ENCODE assay signal across 13 mouse cellular contexts in the genomic region with DNA sequence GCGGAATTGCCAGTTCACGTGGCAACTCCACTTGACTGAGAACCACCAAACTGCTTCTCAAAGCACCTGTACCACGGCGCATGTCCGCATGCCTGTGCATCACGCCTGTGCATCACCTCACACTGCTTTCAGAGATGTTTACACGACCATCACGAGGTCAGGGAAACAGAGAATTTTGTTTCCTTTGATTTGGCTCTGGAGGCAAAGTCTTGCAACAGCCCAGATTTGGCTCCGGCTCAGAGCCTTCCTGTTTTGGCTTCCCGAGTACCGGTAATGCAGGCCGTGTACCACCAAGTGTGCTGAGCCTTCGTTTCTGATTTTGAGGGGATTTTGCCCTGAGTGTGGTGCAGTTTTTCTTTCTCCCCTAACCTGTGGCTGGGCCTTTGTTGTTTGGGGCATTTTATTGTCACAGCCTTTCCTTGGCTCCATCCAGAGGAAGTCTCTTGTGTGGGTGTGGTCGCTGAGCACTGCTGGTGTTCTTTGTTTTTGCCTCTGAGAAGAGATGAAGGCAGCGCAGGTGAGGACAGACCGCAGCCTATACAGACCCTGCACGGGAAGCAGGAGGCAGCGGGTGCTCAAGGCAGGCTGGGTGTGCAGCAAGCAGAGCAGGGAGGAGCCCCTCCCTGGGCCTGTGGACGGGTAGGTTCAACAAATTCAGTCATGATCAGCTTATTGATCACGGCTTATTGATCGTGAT.
DNase-seq lines count a peak whose midpoint lies in the region; ATAC-seq lines count a peak whose summit lies in the region.
"Had no signal": no experiment of that assay in that cellular context is flagged by ENCODE, and none has a peak within 500 bp of the region (broad histone marks: within the 10 kb centered on the region; RNA-seq: fewer than 3 reads in every experiment).

No protein-coding gene starts in this region.

- 52% methylated on average over 21 of the region's 21 CpGs for WGBS in midbrain, embryonic 13.5 days
- 52% methylated on average over 21 of the region's 21 CpGs for WGBS in midbrain, embryonic 16.5 days

- H3K4me1 ChIP-seq in midbrain, embryonic 13.5 days (replicated peaks), result peaks cover 35% of the 10 kb centered on the region
- peaks cover 10% of the 10 kb centered on the region for H3K4me1 ChIP-seq in midbrain, embryonic 16.5 days (ENCODE audit: control insufficient read depth, insufficient read depth, low read length)

- H3K9ac ChIP-seq in midbrain, embryonic 13.5 days (replicated peaks), result no peak overlapping the region
- no peak overlapping the region for H3K9ac ChIP-seq in midbrain, embryonic 16.5 days (ENCODE audit: low read depth, low read length)
- H3K9ac ChIP-seq: hindbrain, embryonic 15.5 days; liver, embryonic 13.5 days; neural tube, embryonic 12.5 days had no signal

- DNase-seq in adrenal gland, postnatal 25 days, result peak; percentile 17
- no peak for DNase-seq in adrenal gland, adult 8-10 months
- peak; percentile 25 for DNase-seq in ovary, postnatal 36 days (ENCODE audit: low spot score)
- DNase-seq in ovary, adult 18-20 months (ENCODE audit: low spot score), result no peak
- peak; percentile 51 to 61 for DNase-seq in kidney, postnatal 36 days
- peak; percentile 55 for DNase-seq in thymus, postnatal 25 days
- DNase-seq: gastrocnemius, postnatal 14 days; liver, embryonic 13.5 days; spleen, adult 18-20 months had no signal

- H3K4me2 ChIP-seq in midbrain, embryonic 13.5 days (replicated peaks), result no peak overlapping the region
- H3K4me2 ChIP-seq in midbrain, embryonic 16.5 days (ENCODE audit: low read length), result no peak overlapping the region
- H3K4me2 ChIP-seq: hindbrain, embryonic 15.5 days; liver, embryonic 13.5 days; neural tube, embryonic 12.5 days had no signal

- H3K27ac ChIP-seq in midbrain, embryonic 13.5 days, result no peak overlapping the region
- no peak overlapping the region for H3K27ac ChIP-seq in midbrain, embryonic 16.5 days (ENCODE audit: low read length)
- H3K27ac ChIP-seq: hindbrain, embryonic 15.5 days; liver, embryonic 13.5 days; neural tube, embryonic 12.5 days had no signal

- ATAC-seq in midbrain, embryonic 13.5 days, result no peak
- ATAC-seq in midbrain, embryonic 16.5 days, result no peak

- no peaks in the 10 kb centered on the region for H3K36me3 ChIP-seq in midbrain, embryonic 13.5 days
- no peaks in the 10 kb centered on the region for H3K36me3 ChIP-seq in midbrain, embryonic 16.5 days (ENCODE audit: control insufficient read depth, insufficient read depth, low read length)
- H3K36me3 ChIP-seq: hindbrain, embryonic 15.5 days; liver, embryonic 13.5 days; neural tube, embryonic 12.5 days had no signal

- H3K9me3 ChIP-seq in midbrain, embryonic 13.5 days, result no peaks in the 10 kb centered on the region
- no peaks in the 10 kb centered on the region for H3K9me3 ChIP-seq in midbrain, embryonic 16.5 days (replicated peaks; ENCODE audit: control insufficient read depth, low read length, poor library complexity, severe bottlenecking)
- H3K9me3 ChIP-seq: hindbrain, embryonic 15.5 days; liver, embryonic 13.5 days; neural tube, embryonic 12.5 days had no signal

- H3K27me3 ChIP-seq in midbrain, embryonic 13.5 days, result peaks cover 2% of the 10 kb centered on the region; the same call in 1 of the 2 replicates
- H3K27me3 ChIP-seq in midbrain, embryonic 16.5 days (ENCODE audit: control insufficient read depth, insufficient read depth, low read depth, low read length), result no peaks in the 10 kb centered on the region; the same call in 1 of the 2 replicates
- H3K27me3 ChIP-seq: hindbrain, embryonic 15.5 days; liver, embryonic 13.5 days; neural tube, embryonic 12.5 days had no signal

- no peak overlapping the region for H3K4me3 ChIP-seq in midbrain, embryonic 13.5 days (replicated peaks)
- H3K4me3 ChIP-seq in midbrain, embryonic 16.5 days (ENCODE audit: low read depth, low read length), result no peak overlapping the region
- H3K4me3 ChIP-seq: hindbrain, embryonic 15.5 days; liver, embryonic 13.5 days; neural tube, embryonic 12.5 days had no signal

Comparison
In these comparisons a context has a peak if more than half of its experiments do, and no peak if none do; other contexts are left out.
1. DNase-seq: peak in adrenal gland, postnatal 25 days (single experiment), ovary, postnatal 36 days (single experiment), kidney, postnatal 36 days (2 of 2) and thymus, postnatal 25 days (single experiment); none in adrenal gland, adult 8-10 months (single experiment) and ovary, adult 18-20 months (single experiment).